Mouse (Mus musculus): ENCODE results near the gene Rab4b. TPM values are rescaled to one million over a fixed set of nuclear protein-coding genes. Genes with fewer than 3 reads are reported as not detected.

Gene Rab4b
- polyA plus RNA-seq, 1 experiment = 55.9 TPM

DNA sequence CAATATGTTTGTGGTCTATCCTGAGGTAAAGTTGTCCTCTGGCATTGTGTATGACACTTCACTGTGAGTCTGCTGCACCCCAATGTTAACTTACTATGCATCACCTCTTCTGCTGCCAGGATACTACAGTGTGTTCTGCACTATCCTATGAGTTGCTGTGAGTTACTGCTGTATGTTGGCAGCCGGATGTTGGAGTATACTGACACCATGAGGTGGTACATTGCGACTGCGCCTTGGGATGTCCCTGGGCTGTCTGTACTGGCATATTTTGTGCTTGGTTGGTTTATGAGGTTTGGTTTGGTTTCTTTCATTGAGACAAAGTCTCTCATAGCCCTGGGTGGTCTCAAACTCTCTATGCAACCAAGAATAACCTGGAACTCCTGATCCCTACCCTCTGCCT lies 50.5 kb downstream of the Rab4b start:
- peak; percentile 62 for DNase-seq
- WGBS = 45% methylated on average over 3 of the region's 3 CpGs
- H3K4me3 ChIP-seq (ENCODE audit: insufficient read depth, low read depth, low read length) = no peak overlapping the region
- TF ChIP-seq POLR2A (IDR thresholded peaks at IDR 0.05; ENCODE audit: low read depth, low read length) = no peak
- peak; percentile 82 for TF ChIP-seq CTCF (conservative IDR thresholded peaks at IDR 0.05; ENCODE audit: insufficient read depth, insufficient read length, low read depth, low read length)
- no peak overlapping the region for H3K27ac ChIP-seq (ENCODE audit: insufficient read depth, low read depth, low read length)
- no peaks in the 10 kb centered on the region for H3K27me3 ChIP-seq (replicated peaks; ENCODE audit: control insufficient read depth, insufficient read depth, low read length)
- peaks cover 11% of the 10 kb centered on the region; the same call in 1 of the 2 replicates for H3K4me1 ChIP-seq (ENCODE audit: control insufficient read depth, insufficient read depth, low read length)
- no peaks in the 10 kb centered on the region for H3K36me3 ChIP-seq (ENCODE audit: control insufficient read depth, insufficient read depth, low read length)

GRCm38 (mm10) chr7:27124969-27125368 lies 53.7 kb downstream of the Rab4b start:
- H3K36me3 ChIP-seq (ENCODE audit: control insufficient read depth, insufficient read depth, low read length) = no peaks in the 10 kb centered on the region
- 88% methylated on average over 4 of the region's 4 CpGs for WGBS
- DNase-seq = no peak
- no peak overlapping the region for H3K27ac ChIP-seq (ENCODE audit: insufficient read depth, low read depth, low read length)
- H3K4me3 ChIP-seq (ENCODE audit: insufficient read depth, low read depth, low read length) = no peak overlapping the region
- H3K27me3 ChIP-seq (replicated peaks; ENCODE audit: control insufficient read depth, insufficient read depth, low read length) = no peaks in the 10 kb centered on the region
- peaks cover 11% of the 10 kb centered on the region; the same call in 1 of the 2 replicates for H3K4me1 ChIP-seq (ENCODE audit: control insufficient read depth, insufficient read depth, low read length)
- TF ChIP-seq CTCF (conservative IDR thresholded peaks at IDR 0.05; ENCODE audit: insufficient read depth, insufficient read length, low read depth, low read length) (no peak), POLR2A (IDR thresholded peaks at IDR 0.05; ENCODE audit: low read depth, low read length) (no peak)

DNA sequence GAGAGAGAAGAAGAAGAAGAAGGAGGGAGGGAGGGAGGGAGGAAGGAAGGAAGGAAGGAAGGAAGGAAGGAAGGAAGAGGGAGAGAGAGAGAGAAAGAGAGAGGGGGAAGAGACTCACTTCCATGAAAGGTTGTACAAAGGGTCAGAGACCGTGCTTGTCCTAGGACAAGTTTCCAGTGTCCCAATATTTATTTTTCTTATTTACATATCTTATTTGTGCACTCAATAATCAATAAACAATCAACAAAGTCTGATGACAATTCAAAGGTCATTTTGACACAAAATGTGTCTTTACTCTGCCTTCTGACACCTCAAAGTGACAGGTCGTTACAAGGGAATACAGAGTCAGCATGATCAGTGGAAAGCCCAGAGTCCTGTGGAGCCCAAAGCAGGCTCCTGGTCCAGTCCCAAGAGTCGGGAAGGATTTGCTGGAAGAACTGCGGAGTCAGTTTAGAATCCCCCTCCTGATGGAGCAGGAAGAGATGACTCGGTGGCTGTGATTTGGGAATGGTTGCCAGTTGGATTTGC lies 54.3 kb downstream of the Rab4b start:
- H3K27ac ChIP-seq (ENCODE audit: insufficient read depth, low read depth, low read length) = no peak overlapping the region
- no peaks in the 10 kb centered on the region for H3K36me3 ChIP-seq (ENCODE audit: control insufficient read depth, insufficient read depth, low read length)
- H3K27me3 ChIP-seq (replicated peaks; ENCODE audit: control insufficient read depth, insufficient read depth, low read length) = no peaks in the 10 kb centered on the region
- 72% methylated on average over 5 of the region's 5 CpGs for WGBS
- TF ChIP-seq POLR2A (IDR thresholded peaks at IDR 0.05; ENCODE audit: low read depth, low read length) (no peak), CTCF (conservative IDR thresholded peaks at IDR 0.05; ENCODE audit: insufficient read depth, insufficient read length, low read depth, low read length) (no peak)
- H3K4me1 ChIP-seq (ENCODE audit: control insufficient read depth, insufficient read depth, low read length) = peaks cover 8% of the 10 kb centered on the region; the same call in 1 of the 2 replicates
- DNase-seq = no peak
- H3K4me3 ChIP-seq (ENCODE audit: insufficient read depth, low read depth, low read length) = no peak overlapping the region

GRCm38 (mm10) chr7:27119676-27120075 lies 59.0 kb downstream of the Rab4b start, which contains the start of gene Cyp2f2:
Gene Cyp2f2 (plus strand): TSS chr7:27119909.
- Histone ChIP-seq H3K4me1 (ENCODE audit: control insufficient read depth, insufficient read depth, low read length) (no peaks in the 10 kb centered on the region; the same call in 1 of the 2 replicates), H3K27me3 (replicated peaks; ENCODE audit: control insufficient read depth, insufficient read depth, low read length) (no peaks in the 10 kb centered on the region), H3K27ac (ENCODE audit: insufficient read depth, low read depth, low read length) (no peak within 1 kb of the TSS), H3K36me3 (ENCODE audit: control insufficient read depth, insufficient read depth, low read length) (no peaks in the 10 kb centered on the region), H3K4me3 (ENCODE audit: insufficient read depth, low read depth, low read length) (no peak within 1 kb of the TSS)
- no peak for DNase-seq
- no peak for TF ChIP-seq POLR2A (IDR thresholded peaks at IDR 0.05; ENCODE audit: low read depth, low read length)
- no peak for TF ChIP-seq CTCF (conservative IDR thresholded peaks at IDR 0.05; ENCODE audit: insufficient read depth, insufficient read length, low read depth, low read length)

Other genes starting within 250 kb of the Rab4b start
- gene Cyp2a22, start 239.5 kb downstream of the Rab4b start, polyA plus RNA-seq (2012; rRNA removed) = not detected in 2 replicates
- not detected in 2 replicates for gene Cyp2a12, start 149.8 kb downstream of the Rab4b start, polyA plus RNA-seq (2012; rRNA removed)
- gene Cyp2f2, start 59.0 kb downstream of the Rab4b start, polyA plus RNA-seq (2012; rRNA removed) = 5.3 and 6.5 TPM in 2 replicates
- gene Cyp2t4, start 25.2 kb downstream of the Rab4b start, polyA plus RNA-seq (2012; rRNA removed) = not detected in 2 replicates
- gene Egln2, start 12.1 kb downstream of the Rab4b start, polyA plus RNA-seq (2012; rRNA removed) = 84.9 and 93.7 TPM in 2 replicates
- not detected in 2 replicates for gene Gm21983, start 2.2 kb upstream of the Rab4b start, polyA plus RNA-seq (2012; rRNA removed)
- 6.4 and 7.7 TPM in 2 replicates for gene Mia, start 2.3 kb upstream of the Rab4b start, polyA plus RNA-seq (2012; rRNA removed)
- gene BC024978, start 16.9 kb upstream of the Rab4b start, polyA plus RNA-seq (2012; rRNA removed) = 8.2 and 9.6 TPM in 2 replicates
- gene Snrpa, start 17.4 kb upstream of the Rab4b start, polyA plus RNA-seq (2012; rRNA removed) = 127 and 131 TPM in 2 replicates
- 6.8 and 7.0 TPM in 2 replicates for gene Itpkc, start 49.8 kb upstream of the Rab4b start, polyA plus RNA-seq (2012; rRNA removed)
- 43.1 and 50.3 TPM in 2 replicates for gene Coq8b, start 54.1 kb upstream of the Rab4b start, polyA plus RNA-seq (2012; rRNA removed)
- gene Numbl, start 79.5 kb upstream of the Rab4b start, polyA plus RNA-seq (2012; rRNA removed) = 6.0 and 7.9 TPM in 2 replicates
- 76.9 and 84.7 TPM in 2 replicates for gene Ltbp4, start 158.8 kb upstream of the Rab4b start, polyA plus RNA-seq (2012; rRNA removed)
- 39.2 and 45.5 TPM in 2 replicates for gene Shkbp1, start 177.1 kb upstream of the Rab4b start, polyA plus RNA-seq (2012; rRNA removed)
- 0.39 TPM in 1 of 2 replicates, not detected in the other for gene Gm20479, start 178.5 kb upstream of the Rab4b start, polyA plus RNA-seq (2012; rRNA removed)